Mouse (Mus musculus) thymus, adult 2 months (tissue): ENCODE measurements around the gene Gm10382. TPM values are rescaled to one million over a fixed set of nuclear protein-coding genes. Genes with fewer than 3 reads are reported as not detected.

ENCODE experiments used
- DNase-seq: peaks from one replicate; pipeline ENCODE4 v3.0.0; 2021
- H3K27ac ChIP-seq: fragments of 200-500 bp; 2 replicates; pipeline ENCODE4 v1.5.1; 2012; ENCODE audit warnings: low read length, control low read depth; ENCODE audit not compliant: control insufficient read depth, insufficient read depth
- H3K27me3 ChIP-seq: fragments of 200-500 bp; 2 replicates; pipeline ENCODE4 v1.6.1; 2012; ENCODE audit warnings: mild to moderate bottlenecking, low read length, moderate library complexity, mixed read lengths; ENCODE audit not compliant: control insufficient read depth, insufficient read depth
- H3K36me3 ChIP-seq: fragments of 200-500 bp; 2 replicates; pipeline ENCODE4 v1.6.1; 2012; ENCODE audit warnings: mild to moderate bottlenecking, low read length, moderate library complexity; ENCODE audit not compliant: control insufficient read depth, insufficient read depth
- H3K4me1 ChIP-seq: fragments of 200-500 bp; replicated peaks from 2 replicates; pipeline ENCODE4 v1.6.1; 2012; ENCODE audit warnings: low read length; ENCODE audit not compliant: control insufficient read depth, insufficient read depth
- H3K4me3 ChIP-seq: fragments of 200-500 bp; 2 replicates; pipeline ENCODE4 v1.5.1; 2012; ENCODE audit warnings: mild to moderate bottlenecking, low read length, control low read depth, moderate library complexity; ENCODE audit not compliant: control insufficient read depth, insufficient read depth
- CTCF ChIP-seq: fragments of 200-500 bp; IDR thresholded peaks from 2 replicates; pipeline ENCODE4 v1.5.1; 2012; ENCODE audit warnings: mild to moderate bottlenecking, control low read depth, low read length, moderate library complexity, borderline replicate concordance; ENCODE audit not compliant: control insufficient read depth, poor library complexity, insufficient read depth; ENCODE audit errors: extremely low read depth
- POLR2A ChIP-seq: fragments of 200-500 bp; IDR thresholded peaks from 2 replicates; pipeline ENCODE4 v1.6.1; 2012; ENCODE audit warnings: mild to moderate bottlenecking, low read length, control low read depth, moderate library complexity; ENCODE audit not compliant: control insufficient read depth, poor library complexity, insufficient read depth; ENCODE audit errors: extremely low read depth
- whole genome bisulfite sequencing: fragments of 180-500 bp; shearing (Covaris S2); methylation state at CpG from one replicate; pipeline ENCODE4 v1.1.7; 2018; 5-methylcytosine and 5-hydroxymethylcytosine counted together
- polyA plus RNA-seq: library from polyadenylated mRNA; depleted of rRNA; stranded (reverse); fragments of >200 nt; gene quantifications from 2 replicates; pipeline ENCODE4 v1.2.3, GENCODE M21; 2012

Gm10382 gene
- polyA plus RNA-seq, 1 experiment, result 0.18 TPM

DNA sequence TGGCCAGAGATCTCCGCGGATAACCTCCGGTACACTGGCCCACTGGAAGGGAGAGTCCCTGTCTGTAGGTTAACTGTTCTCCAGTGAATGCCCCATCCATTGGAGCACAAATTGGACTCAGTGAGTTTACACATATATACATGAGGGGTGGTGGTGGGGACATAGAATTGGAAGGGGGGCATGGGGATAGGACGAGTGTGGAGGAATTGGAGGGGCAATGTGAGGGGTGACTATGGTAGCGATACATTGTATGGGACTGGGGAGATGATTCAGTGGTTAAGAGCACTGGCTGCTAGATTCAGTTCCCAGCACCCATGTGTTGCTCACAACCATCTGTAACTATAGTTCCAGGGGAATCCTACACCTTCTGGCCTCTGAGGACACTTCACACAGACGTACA, 13.9 kb downstream of the Gm10382 start:
- no peak for TF ChIP-seq CTCF
- TF ChIP-seq POLR2A, result no peak
- Histone ChIP-seq H3K27me3 (no peaks in the 10 kb centered on the region), H3K36me3 (no peaks in the 10 kb centered on the region), H3K27ac (no peak overlapping the region), H3K4me3 (no peak overlapping the region), H3K4me1 (peaks cover 22% of the 10 kb centered on the region)
- WGBS, result 95% methylated on average over 6 of the region's 6 CpGs
- DNase-seq, result no peak

DNA sequence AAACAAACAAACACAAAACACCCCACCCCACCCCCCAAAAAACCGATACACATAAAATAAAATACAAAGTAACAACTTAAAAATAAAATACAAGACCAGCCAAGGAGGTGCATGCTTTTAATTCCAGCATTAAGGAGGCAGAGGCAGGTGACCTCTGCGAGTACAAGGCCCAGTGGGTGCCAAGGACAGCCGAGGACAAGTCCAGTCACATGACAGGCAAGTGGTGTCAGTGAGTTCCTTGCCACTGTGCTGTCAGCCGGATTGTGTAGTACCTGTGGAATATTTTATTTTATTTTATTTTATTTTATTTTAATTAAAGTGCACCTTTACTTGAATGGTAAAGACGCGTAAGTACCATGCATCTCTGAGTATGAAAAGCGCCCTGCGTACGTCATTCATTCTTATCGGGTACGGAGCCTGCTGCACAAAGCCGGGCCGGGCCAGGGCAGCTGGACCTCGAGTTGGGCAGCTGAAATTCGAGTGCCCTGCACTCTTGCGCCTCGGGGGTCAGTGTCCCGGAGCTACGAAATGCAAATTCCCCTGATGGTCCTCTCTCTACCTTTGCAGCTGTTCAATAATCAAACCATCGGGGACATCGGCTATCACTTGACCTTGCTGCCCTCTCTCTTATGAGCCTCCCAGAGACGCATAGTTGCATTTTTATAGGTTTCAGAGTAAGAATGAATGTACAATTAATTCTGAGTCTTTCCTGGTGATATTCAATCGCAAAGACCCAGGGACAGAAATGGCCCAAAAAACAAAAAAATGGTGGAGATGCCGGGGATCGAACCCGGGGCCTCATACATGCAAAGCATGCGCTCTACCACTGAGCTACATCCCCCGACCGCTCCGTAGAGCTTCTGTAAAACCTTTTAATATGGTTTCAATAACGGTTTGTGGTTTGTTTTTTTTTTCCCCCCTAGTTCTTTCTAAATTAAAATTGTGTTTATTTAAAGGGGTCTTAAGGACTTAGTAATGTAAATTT, 14.7 kb downstream of the Gm10382 start:
- peak; percentile 64 for DNase-seq
- Histone ChIP-seq H3K27ac (no peak overlapping the region), H3K27me3 (no peaks in the 10 kb centered on the region), H3K36me3 (no peaks in the 10 kb centered on the region), H3K4me1 (peaks cover 22% of the 10 kb centered on the region), H3K4me3 (no peak overlapping the region)
- 46% methylated on average over 31 of the region's 31 CpGs for WGBS
- TF ChIP-seq POLR2A (no peak), CTCF (no peak)

DNA sequence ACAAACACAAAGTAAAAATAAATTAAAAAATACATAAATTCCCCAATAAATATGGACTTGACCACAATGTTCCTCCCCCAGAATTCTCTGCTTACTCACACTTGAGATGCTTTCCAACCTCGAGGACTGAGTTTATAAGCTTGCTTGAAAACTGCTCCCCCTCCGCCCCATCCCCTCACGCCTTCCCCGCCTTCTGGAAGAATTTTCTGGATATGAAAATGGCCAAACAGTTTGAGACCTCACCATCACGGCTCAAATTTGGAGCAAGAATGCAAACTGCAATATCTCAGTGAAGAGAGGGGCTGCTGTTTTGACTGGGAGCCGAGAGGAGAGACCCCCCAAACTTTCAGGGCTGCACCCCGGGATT, 15.4 kb downstream of the Gm10382 start:
- peak; percentile 42 for DNase-seq
- peak overlapping the region; percentile 61 for H3K4me3 ChIP-seq
- no peaks in the 10 kb centered on the region for H3K27me3 ChIP-seq
- H3K36me3 ChIP-seq, result no peaks in the 10 kb centered on the region
- H3K27ac ChIP-seq, result peak overlapping the region; percentile 80
- WGBS, result under 1% methylated on average over 7 of the region's 7 CpGs
- TF ChIP-seq POLR2A, result no peak
- TF ChIP-seq CTCF, result no peak
- peaks cover 22% of the 10 kb centered on the region for H3K4me1 ChIP-seq

DNA sequence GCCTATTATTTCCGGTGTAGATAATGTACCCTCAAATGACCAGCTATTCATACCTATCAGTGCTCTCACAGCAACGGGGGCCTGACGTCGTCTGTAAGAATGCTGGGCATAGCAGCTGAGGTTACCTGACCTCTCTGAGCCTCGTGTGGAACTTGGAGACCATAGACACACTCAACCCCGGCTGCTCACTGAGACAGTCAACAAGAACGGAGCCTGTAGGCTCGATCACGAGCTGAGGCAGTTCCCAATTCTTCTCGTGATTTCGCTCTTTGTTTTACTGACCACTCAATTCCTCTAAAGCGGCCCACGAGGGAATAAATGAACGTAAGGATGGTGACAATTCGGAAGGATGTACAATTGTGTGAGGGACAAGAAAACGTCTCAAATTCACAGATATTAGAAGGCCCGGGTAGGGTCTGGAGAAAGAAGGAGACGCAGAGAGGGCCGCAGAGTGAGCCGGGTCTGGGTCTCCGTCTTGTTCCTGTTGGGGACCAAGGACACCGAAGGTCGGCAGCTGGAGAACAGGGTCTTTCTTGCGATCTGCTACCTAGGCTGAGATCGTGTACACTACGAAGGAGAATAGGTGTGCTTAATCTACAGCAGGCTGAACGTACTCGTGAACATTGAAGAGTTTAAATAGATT, 15.9 kb downstream of the Gm10382 start:
- Histone ChIP-seq H3K4me1 (peaks cover 22% of the 10 kb centered on the region), H3K27ac (peak overlapping the region; percentile 80), H3K4me3 (peak overlapping the region; percentile 61), H3K27me3 (no peaks in the 10 kb centered on the region), H3K36me3 (no peaks in the 10 kb centered on the region)
- DNase-seq, result no peak
- under 1% methylated on average over 28 of the region's 28 CpGs for WGBS
- TF ChIP-seq CTCF (no peak), POLR2A (no peak)

DNA sequence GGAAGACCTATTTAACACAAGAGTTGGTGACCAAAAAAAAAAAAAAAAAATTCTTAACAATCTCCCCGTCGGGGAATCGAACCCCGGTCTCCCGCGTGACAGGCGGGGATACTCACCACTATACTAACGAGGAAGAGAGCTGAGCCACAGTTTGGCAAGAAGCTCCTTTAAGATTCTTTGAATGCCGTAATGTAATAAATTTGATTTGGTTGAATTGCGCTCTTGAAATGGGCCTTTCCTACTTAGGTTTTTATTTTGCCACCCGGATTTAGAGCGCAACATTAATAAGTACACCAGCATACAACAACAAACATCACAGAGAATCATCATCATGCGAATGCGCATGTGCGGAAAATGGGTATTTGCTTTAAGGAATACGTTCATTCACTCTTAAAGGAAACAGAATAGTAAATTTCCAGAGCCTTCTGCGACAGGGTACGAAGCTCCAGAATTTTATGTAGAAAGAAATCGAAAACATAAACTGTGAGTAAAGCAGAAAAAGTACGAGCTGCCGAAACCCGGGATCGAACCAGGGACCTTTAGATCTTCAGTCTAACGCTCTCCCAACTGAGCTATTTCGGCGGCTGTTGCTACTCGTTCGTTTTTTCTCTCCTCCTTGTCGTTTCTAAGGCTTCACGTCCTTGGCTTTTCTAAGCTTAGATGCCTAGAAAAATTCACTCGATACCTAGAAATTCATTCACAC, 16.6 kb downstream of the Gm10382 start:
- peak overlapping the region; percentile 83 for H3K27ac ChIP-seq
- WGBS, result under 1% methylated on average over 31 of the region's 31 CpGs

DNA sequence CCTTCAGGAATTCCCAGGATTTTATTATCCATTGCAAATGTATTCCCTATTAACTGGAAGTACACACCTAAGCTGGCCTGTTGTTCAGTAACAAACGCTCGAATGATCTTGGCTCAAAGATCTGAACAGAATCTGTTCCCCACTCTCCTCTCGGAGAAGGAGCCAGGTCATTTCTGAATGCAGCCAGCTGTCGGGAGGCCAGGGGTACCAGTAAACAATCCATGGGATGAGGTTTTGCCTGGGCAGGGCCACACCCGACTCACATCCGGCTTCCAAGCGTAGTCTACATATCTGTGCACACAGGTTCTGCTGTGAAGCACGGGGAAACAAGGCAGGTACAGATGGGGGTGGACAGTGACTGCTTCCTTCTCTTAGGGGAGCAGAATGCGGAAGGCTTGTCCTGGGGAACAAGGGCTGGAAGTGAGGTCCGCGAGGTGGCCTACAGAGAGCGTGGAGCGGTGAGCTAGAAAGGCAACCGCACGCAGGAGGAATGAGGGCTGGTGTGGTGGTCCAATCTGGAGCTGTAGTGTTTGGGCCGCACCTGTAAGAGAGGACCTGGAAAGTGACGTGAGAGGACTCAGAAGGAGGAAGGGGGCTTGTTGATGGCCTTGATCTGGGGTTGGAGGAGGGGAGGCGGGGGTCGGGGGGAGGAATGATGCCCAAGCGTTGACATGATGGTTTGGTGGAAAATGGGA, 17.3 kb downstream of the Gm10382 start:
- peaks cover 22% of the 10 kb centered on the region for H3K4me1 ChIP-seq

More for the DNA sequence above, 16.6 kb downstream of the Gm10382 start:
- H3K4me3 ChIP-seq, result peak overlapping the region; percentile 61
- no peak for TF ChIP-seq CTCF
- H3K36me3 ChIP-seq, result no peaks in the 10 kb centered on the region
- peak; percentile 80 for DNase-seq
- no peaks in the 10 kb centered on the region for H3K27me3 ChIP-seq
- peaks cover 22% of the 10 kb centered on the region for H3K4me1 ChIP-seq

More for the DNA sequence above, 17.3 kb downstream of the Gm10382 start:
- WGBS, result 7% methylated on average over 20 of the region's 20 CpGs
- DNase-seq, result peak; percentile 69
- Histone ChIP-seq H3K36me3 (no peaks in the 10 kb centered on the region), H3K4me3 (peak overlapping the region; percentile 49), H3K27me3 (no peaks in the 10 kb centered on the region), H3K27ac (peak overlapping the region; percentile 83)
- TF ChIP-seq CTCF (no peak), POLR2A (no peak)
